Mouse (Mus musculus): ENCODE measurements around the gene Inca1. TPM values are rescaled to one million over a fixed set of nuclear protein-coding genes. Genes with fewer than 3 reads are reported as not detected.

The Inca1 gene
- polyA plus RNA-seq, 1 experiment from 2014 or later, result 0.99 TPM

DNA sequence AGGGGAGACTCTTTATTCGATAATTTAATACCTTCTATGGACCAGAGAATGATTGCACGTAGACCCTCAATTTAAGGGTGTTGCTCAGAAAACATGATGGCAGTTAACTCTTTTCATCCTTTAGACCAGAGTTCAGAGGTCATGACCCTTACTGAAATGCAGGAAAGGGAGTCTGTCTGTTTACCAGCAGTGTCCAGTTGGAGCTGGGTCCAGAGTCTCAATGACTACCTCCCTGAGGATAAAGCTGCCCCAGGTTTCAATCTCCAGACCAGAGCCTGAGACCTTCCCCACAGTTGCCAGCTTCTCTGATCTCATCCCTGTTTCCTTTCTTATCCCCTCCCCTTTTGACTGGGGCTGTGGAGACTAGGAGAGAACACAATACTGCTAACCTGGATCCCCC is 21.4 kb downstream of the Inca1 start:
- peaks cover 53% of the 10 kb centered on the region for H3K36me3 ChIP-seq
- H3K4me2 ChIP-seq (replicated peaks), result no peak overlapping the region

DNA sequence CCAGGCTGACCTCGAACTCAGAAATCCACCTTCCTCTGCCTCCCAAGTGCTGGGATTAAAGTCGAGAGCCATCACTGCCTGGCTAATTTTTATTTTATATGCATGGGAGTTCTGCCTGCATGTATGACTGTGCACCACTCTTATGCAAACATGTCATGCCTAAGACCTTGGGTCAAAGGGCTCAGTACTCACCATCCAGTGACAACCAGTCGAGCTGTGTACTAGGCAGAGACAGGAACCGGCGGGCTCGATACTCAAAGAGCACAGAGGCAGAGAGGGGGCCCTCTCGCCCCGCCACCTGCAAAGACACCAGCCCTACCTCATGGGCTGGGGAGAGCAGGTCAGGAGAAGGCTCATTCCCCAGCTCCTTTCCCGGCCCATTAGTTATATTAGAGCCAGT is 21.9 kb downstream of the Inca1 start:
- no peak for ATAC-seq (ENCODE audit: low FRiP score)
- no peaks in the 10 kb centered on the region for H3K9me3 ChIP-seq (replicated peaks)
- no peak overlapping the region for H3K9ac ChIP-seq

More for the DNA sequence above, 21.4 kb downstream of the Inca1 start:
- Histone ChIP-seq H3K4me3 (no peak overlapping the region), H3K9me3 (replicated peaks) (no peaks in the 10 kb centered on the region), H3K27me3 (no peaks in the 10 kb centered on the region), H3K9ac (no peak overlapping the region), H3K27ac (no peak overlapping the region), H3K4me1 (peaks cover 17% of the 10 kb centered on the region)
- 59% methylated on average over 2 of the region's 2 CpGs for WGBS
- no peak for ATAC-seq (ENCODE audit: low FRiP score)

DNA sequence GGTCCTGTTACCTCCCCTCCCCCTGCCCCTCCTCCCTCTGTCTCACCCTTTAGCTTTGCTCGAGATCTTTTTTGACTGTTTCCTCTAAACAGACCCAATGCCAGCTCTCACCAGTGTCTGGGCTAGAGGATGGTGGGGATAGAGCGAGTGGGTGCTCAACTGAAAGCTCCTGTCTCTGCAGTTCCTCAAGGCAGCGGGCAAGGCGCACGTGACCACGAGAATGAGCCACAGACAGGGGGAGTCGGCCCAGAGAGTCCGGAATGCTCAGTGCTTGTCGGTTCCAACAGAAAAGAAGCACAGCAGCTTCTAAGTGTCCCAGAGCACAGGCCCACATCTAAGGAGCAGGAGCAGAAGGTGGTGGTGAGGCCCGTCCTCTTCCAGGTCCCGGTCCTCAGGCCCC is 25.5 kb downstream of the Inca1 start:
- ATAC-seq (ENCODE audit: low FRiP score), result no peak
- no peak overlapping the region for H3K27ac ChIP-seq
- H3K27me3 ChIP-seq, result no peaks in the 10 kb centered on the region
- 69% methylated on average over 11 of the region's 11 CpGs for WGBS
- H3K4me2 ChIP-seq (replicated peaks), result no peak overlapping the region
- no peak overlapping the region for H3K4me3 ChIP-seq
- peaks cover 15% of the 10 kb centered on the region for H3K4me1 ChIP-seq
- H3K9me3 ChIP-seq (replicated peaks), result no peaks in the 10 kb centered on the region
- H3K36me3 ChIP-seq, result peaks cover 44% of the 10 kb centered on the region
- no peak overlapping the region for H3K9ac ChIP-seq

More for the DNA sequence above, 21.9 kb downstream of the Inca1 start:
- Histone ChIP-seq H3K4me3 (no peak overlapping the region), H3K36me3 (peaks cover 51% of the 10 kb centered on the region), H3K27ac (no peak overlapping the region), H3K4me2 (replicated peaks) (no peak overlapping the region), H3K27me3 (no peaks in the 10 kb centered on the region), H3K4me1 (peaks cover 17% of the 10 kb centered on the region)
- WGBS, result 79% methylated on average over 9 of the region's 9 CpGs

DNA sequence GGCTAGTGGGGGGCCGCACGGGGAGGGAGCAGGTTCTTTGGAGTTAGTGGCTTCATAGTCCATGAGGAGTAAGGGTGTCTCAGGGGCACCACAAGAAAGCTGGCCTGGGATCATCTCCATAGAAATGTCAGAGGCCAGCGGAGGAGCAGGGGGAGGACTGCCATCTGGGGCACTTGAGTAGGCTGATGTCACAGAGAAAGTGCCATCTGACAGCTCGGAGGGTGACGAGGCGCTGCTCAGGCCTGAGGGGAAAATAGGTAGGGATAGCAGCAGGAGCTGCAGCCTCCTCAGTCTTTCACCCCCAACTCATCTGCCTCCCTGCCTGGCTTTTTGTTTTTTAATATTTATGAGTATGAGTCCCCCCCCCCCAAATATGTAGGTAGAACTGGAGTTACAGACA is 25.9 kb downstream of the Inca1 start:
- no peaks in the 10 kb centered on the region for H3K9me3 ChIP-seq (replicated peaks)
- 46% methylated on average over 6 of the region's 6 CpGs for WGBS
- H3K36me3 ChIP-seq, result peaks cover 39% of the 10 kb centered on the region
- H3K4me1 ChIP-seq, result peaks cover 15% of the 10 kb centered on the region
- no peaks in the 10 kb centered on the region for H3K27me3 ChIP-seq
- no peak overlapping the region for H3K4me3 ChIP-seq
- no peak overlapping the region for H3K27ac ChIP-seq
- no peak overlapping the region for H3K9ac ChIP-seq
- H3K4me2 ChIP-seq (replicated peaks), result no peak overlapping the region
- no peak for ATAC-seq (ENCODE audit: low FRiP score)

DNA sequence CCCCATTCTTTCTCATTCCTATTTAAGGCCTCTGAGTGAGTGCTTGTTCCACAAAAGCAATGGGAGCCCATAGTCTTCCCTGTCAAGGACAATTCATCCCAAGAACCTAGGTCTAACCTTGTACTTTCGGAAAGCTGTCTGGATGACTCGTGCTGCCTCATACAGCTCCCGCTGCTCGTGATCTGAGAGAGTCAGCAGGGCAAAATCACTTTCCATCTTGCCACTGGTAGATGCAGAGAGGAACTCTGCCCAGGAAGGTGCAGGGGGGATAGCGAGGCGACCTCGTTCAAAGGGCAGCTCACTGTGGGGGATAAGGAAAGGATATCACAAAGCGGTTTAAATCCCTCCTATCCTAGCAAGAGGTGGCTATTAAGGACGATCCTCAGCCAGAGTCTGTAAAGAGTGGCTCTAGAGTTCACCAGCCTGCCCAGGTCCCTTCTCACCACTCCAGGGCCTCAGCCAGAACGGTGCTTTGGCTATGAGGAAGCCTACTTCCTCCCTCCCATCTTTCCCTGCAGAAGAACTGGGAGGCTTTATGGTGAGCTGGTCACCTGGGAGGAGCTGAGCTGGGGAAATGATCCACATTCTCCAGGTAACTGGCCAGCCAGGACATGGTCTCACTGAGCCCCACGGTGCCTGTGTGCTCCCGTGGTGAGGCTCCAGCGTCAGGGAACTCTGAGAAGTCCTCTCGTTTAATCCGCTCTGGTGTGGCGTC is 28.5 kb downstream of the Inca1 start:
- H3K4me3 ChIP-seq, result no peak overlapping the region
- H3K27ac ChIP-seq, result no peak overlapping the region
- H3K9ac ChIP-seq, result no peak overlapping the region
- peaks cover 27% of the 10 kb centered on the region for H3K4me1 ChIP-seq
- no peaks in the 10 kb centered on the region for H3K9me3 ChIP-seq (replicated peaks)
- H3K27me3 ChIP-seq, result no peaks in the 10 kb centered on the region
- 84% methylated on average over 16 of the region's 16 CpGs for WGBS
- no peak for ATAC-seq (ENCODE audit: low FRiP score)
- H3K4me2 ChIP-seq (replicated peaks), result peak overlapping the region; percentile 85; the same call in 1 of the 2 replicates
- peaks cover 33% of the 10 kb centered on the region for H3K36me3 ChIP-seq

DNA sequence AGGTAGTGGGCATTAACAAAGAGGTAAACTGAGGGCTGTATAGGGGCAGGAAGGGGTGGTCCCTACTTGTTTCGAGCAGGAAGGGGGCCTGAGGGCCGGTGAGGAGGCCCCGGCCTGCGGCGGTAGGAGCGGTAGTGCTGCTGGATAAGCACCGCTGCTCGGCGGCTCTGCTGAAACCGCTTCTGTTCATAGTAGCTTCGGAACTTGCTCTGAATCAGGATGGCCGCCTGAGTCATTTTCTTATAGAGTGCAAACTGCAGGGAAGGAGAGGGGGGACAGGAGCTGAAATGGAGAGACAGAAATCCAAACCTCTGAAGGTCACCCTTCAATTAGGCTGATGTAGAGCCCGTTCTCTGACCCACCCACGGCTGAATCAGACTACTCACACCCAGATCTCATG is 29.5 kb downstream of the Inca1 start:
- Histone ChIP-seq H3K4me1 (peaks cover 27% of the 10 kb centered on the region), H3K4me2 (replicated peaks) (peak overlapping the region; percentile 85), H3K9me3 (replicated peaks) (no peaks in the 10 kb centered on the region), H3K9ac (peak overlapping the region; percentile 80), H3K27me3 (no peaks in the 10 kb centered on the region), H3K36me3 (peaks cover 28% of the 10 kb centered on the region), H3K27ac (peak overlapping the region; percentile 97), H3K4me3 (peak overlapping the region; percentile 57)
- 43% methylated on average over 14 of the region's 14 CpGs for WGBS
- no peak for ATAC-seq (ENCODE audit: low FRiP score)

DNA sequence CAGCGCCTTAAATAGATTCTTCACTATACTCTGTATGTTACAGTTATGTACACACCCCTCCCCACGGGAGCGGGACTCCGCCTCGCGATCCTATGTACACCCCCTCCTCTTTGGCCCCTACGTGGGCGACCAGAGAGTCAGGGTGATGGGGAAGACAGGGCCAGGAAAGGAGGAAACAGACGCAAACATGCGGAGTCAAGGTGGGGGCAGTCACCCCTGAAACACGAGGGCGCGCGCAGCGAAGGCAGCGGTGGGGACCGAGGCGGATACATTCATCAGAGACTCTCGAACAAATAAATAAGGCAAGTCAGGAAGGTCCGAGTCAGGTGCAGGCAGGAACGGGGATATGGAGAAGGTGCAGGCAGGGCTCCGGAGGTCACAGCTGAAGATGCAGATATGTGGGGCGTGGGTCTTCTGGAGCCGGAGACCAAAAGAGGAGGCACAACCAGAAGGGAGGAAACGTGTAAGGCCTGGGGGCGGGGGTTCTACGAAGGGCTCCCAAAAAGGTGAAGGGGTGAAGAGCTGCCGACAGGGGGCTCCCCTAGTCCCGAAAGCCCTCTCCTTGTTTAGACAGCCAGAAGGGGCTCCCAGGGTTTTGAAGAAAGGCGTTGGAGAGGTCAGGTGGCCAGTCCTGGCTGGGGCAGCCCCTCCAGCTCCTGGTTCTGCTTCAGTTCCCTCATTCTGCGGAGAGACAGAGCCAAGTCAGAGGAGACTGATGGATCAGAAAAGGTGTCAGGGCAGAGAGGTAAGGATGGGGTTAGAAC is 30.2 kb downstream of the Inca1 start:
- no peaks in the 10 kb centered on the region for H3K9me3 ChIP-seq (replicated peaks)
- no peaks in the 10 kb centered on the region for H3K27me3 ChIP-seq
- H3K4me3 ChIP-seq, result peak overlapping the region; percentile 57
- peaks cover 29% of the 10 kb centered on the region for H3K36me3 ChIP-seq
- peak overlapping the region; percentile 80 for H3K9ac ChIP-seq
- peak; percentile 42 for ATAC-seq (ENCODE audit: low FRiP score)
- H3K27ac ChIP-seq, result peak overlapping the region; percentile 97
- peaks cover 27% of the 10 kb centered on the region for H3K4me1 ChIP-seq
- H3K4me2 ChIP-seq (replicated peaks), result peak overlapping the region; percentile 85
- WGBS, result under 1% methylated on average over 30 of the region's 31 CpGs

DNA sequence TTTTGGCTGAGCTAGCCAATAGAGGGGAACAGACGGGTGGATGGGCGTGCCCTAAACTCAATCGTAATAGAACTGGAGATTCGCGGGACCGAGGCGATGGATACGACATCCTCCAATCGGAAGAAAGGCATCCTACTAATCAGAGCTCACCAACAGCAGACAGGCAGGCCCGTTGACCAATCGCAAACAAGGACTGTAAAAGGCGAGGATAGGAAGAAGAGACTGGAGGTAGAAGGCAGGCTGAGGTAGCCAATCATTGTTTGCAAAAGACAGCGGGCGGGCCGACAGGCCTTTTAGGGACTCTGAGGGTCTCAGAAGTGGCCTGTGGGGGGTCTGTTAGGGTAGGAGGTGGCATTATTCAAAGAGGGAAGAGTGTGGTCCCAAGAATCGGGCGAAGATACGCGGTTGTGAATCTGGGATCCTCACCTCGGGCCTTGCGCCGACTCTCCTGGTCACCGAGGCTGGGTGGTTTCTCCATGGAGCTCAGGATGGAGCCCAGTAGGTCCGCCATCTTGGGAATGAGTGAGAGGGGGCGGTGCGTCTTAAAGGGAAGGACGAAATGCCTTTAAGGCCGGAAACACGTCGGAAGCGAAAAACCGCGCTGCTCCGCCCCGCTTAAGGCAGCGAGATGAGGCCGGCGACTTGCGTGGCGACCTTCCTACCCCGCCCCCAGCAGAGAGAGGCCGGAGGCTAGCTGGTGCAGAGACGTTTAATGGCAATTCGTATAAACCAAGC is 31.0 kb downstream of the Inca1 start, which contains the start of gene Spag7:
Gene Spag7 (minus strand): TSS at position 646 of the 735 bp plus-strand sequence.
- WGBS, result under 1% methylated on average over 43 of the region's 44 CpGs
- H3K36me3 ChIP-seq, result peaks cover 31% of the 10 kb centered on the region
- ATAC-seq (ENCODE audit: low FRiP score), result peak; percentile 98
- H3K27ac ChIP-seq, result peak within 1 kb of the TSS; percentile 97
- H3K9ac ChIP-seq, result peak within 1 kb of the TSS; percentile 80
- H3K4me1 ChIP-seq, result peaks cover 27% of the 10 kb centered on the region
- H3K4me2 ChIP-seq (replicated peaks), result peak within 1 kb of the TSS; percentile 85
- peak within 1 kb of the TSS; percentile 57 for H3K4me3 ChIP-seq
- H3K27me3 ChIP-seq, result no peaks in the 10 kb centered on the region
- no peaks in the 10 kb centered on the region for H3K9me3 ChIP-seq (replicated peaks)

DNA sequence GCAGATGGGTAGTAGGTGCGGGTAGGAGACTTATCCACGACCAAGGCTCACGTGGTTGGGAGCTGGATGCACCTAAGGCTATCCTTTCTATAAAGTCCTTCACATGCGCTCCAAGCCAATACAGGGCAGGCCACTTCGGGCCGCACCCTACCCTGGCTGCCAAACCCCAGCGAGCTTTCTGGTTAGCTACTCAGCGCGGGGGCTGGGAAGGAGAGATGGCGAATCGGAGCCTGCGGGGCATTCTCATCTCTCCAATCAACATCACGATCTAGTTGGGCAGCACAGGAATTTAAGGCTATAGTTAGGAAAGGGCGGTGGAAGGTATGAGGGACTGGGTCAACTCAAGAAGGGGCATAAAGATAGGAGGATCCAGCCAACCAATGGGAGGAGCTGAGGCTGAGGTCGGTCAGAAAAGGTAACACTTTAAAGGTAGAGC is 31.6 kb downstream of the Inca1 start:
- H3K4me3 ChIP-seq, result peak overlapping the region; percentile 57
- peak overlapping the region; percentile 76 for H3K4me2 ChIP-seq (replicated peaks)
- no peaks in the 10 kb centered on the region for H3K27me3 ChIP-seq
- peak overlapping the region; percentile 63 for H3K9ac ChIP-seq
- peaks cover 27% of the 10 kb centered on the region for H3K4me1 ChIP-seq
- H3K9me3 ChIP-seq (replicated peaks), result no peaks in the 10 kb centered on the region
- H3K27ac ChIP-seq, result peak overlapping the region; percentile 97
- peaks cover 33% of the 10 kb centered on the region for H3K36me3 ChIP-seq
- peak; percentile 53 for ATAC-seq (ENCODE audit: low FRiP score)
- 4% methylated on average over 15 of the region's 15 CpGs for WGBS

DNA sequence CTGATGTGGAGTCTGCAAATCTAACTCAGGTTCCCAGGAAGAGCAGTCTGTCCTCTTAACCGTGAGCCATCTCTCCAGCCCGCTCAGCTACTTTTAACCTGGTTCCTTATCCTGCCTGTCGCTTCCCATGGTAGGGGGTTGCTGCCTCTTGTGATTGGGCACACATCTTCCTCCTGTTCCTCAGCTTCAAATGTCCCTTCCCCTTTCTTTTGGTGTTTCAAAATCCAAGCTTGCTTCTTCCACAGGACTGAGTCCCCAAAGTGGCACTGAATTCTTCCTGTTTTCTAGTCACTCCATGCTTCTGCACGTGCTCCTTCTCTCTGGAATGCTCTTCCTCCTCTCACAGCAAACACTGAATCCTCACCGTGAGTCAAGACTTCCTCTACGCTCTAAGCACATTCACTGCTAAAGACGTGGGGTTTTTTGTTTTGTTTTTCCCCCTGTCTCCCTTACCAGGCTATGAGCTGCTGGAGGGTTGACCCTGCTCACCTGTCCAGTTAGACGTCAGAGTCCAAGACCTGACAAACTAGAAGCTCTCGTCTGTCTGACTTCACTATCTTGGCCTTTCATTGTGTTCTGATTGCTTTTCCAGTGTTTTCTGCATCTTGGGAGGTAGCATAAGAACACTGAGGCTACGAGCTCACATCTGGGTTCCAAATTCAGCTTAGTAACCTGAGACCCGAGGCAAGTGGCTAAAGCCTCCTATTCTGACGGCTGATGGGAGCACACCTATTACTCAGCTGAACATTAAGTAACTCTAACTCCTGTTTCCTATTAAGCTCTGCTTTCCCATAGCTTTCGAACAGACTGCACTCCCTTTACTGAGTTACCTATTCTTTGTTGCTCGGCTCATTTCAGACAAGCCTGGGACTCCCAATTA is 32.4 kb downstream of the Inca1 start:
- WGBS, result 70% methylated on average over 14 of the region's 14 CpGs
- Histone ChIP-seq H3K9ac (peak overlapping the region; percentile 63), H3K36me3 (peaks cover 42% of the 10 kb centered on the region)

DNA sequence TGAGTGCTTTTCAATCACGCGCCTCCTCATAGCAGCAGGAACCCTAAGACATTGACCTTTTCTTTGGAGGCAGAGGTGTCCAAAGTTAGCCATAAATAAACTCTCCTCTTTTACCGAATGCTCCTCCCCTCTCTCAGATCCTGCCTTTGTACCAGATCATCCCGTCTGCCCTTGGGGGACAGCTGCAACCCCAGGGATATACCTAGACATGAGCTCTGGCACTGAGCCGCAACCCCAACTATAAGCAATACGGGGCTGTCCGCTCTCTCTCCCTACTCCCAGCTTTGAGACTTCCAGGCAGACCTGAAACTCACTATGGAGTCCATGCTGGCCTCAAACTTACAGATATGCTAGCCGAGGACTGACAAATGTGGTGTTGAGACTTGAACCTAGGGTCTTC is 33.3 kb downstream of the Inca1 start:
- no peaks in the 10 kb centered on the region for H3K9me3 ChIP-seq (replicated peaks)
- WGBS, result 93% methylated on average over 8 of the region's 8 CpGs
- no peak for ATAC-seq (ENCODE audit: low FRiP score)
- H3K27ac ChIP-seq, result no peak overlapping the region
- no peaks in the 10 kb centered on the region for H3K27me3 ChIP-seq
- H3K36me3 ChIP-seq, result peaks cover 48% of the 10 kb centered on the region
- H3K4me2 ChIP-seq (replicated peaks), result no peak overlapping the region
- peaks cover 27% of the 10 kb centered on the region for H3K4me1 ChIP-seq
- no peak overlapping the region for H3K9ac ChIP-seq
- H3K4me3 ChIP-seq, result no peak overlapping the region

More for the DNA sequence above, 32.4 kb downstream of the Inca1 start:
- peaks cover 27% of the 10 kb centered on the region for H3K4me1 ChIP-seq
- no peak for ATAC-seq (ENCODE audit: low FRiP score)
- peak overlapping the region; percentile 97 for H3K27ac ChIP-seq
- no peaks in the 10 kb centered on the region for H3K27me3 ChIP-seq
- peak overlapping the region; percentile 57 for H3K4me3 ChIP-seq
- no peaks in the 10 kb centered on the region for H3K9me3 ChIP-seq (replicated peaks)
- H3K4me2 ChIP-seq (replicated peaks), result peak overlapping the region; percentile 76
